In the genomic region with DNA sequence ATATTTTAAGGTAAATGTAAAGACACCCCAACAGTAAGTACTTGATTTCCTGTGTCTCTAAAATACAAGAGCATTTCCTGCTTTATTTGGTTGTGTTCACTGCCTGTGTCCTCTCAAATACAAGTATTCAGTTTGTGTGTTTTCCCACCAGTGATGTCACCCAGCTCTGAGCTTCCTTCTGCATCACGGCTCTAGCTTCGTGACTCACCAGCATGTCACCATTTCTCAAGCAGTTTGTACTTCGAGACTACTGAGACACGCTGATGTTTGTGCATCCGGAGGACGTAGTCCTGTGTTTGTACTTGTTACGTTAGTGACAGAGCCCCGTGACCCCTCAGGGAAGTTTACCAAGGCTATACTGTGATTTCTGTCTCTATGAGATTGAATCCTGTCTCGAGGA, we compare ENCODE assay signal across 33 mouse cellular contexts. TPM values are rescaled to one million over a fixed set of nuclear protein-coding genes. Genes with fewer than 3 reads are reported as not detected.
DNase-seq lines count a peak whose midpoint lies in the region; TF ChIP-seq lines count a peak whose summit lies in the region.
"Had no signal": no experiment of that assay in that cellular context is flagged by ENCODE, and none has a peak within 500 bp of the region (broad histone marks: within the 10 kb centered on the region; RNA-seq: fewer than 3 reads in every experiment).

No protein-coding gene starts in this region.

- intact Hi-C loops in heart, postnatal 10 days (cut with DNase I) = no loop called here
- intact Hi-C loops in left cerebral cortex, postnatal 25 days (cut with DNase I) = no loop called here

- peak overlapping the region; percentile 60 for H3K4me2 ChIP-seq in myocyte (ENCODE audit: low read depth)
- H3K4me2 ChIP-seq: forebrain, embryonic 12.5 days; heart, embryonic 15.5 days; hindbrain, embryonic 13.5 days; limb, embryonic 13.5 days; liver, embryonic 11.5 days; neural tube, embryonic 15.5 days; stomach, embryonic 15.5 days had no signal

- H3K4me3 ChIP-seq in myocyte = no peak overlapping the region
- H3K4me3 ChIP-seq: erythroblast, embryonic 14.5 days; forebrain, embryonic 12.5 days; heart, embryonic 10.5 days; heart, embryonic 15.5 days; hindbrain, embryonic 13.5 days; left cerebral cortex, adult 2 months; limb, embryonic 13.5 days; neural tube, embryonic 15.5 days; stomach, embryonic 15.5 days had no signal

- no peaks in the 10 kb centered on the region for H3K79me2 ChIP-seq in myocyte (ENCODE audit: control insufficient read depth, insufficient read depth)

- DNase-seq in heart, adult 11 months = peak; percentile 12
- DNase-seq in heart, postnatal 10 days = no peak
- peak; percentile 44 for DNase-seq in 416B (ENCODE audit: low read depth)
- peak; percentile 42 for DNase-seq in adrenal gland, postnatal 14 days
- DNase-seq in left cerebral cortex, postnatal 25 days (ENCODE audit: low spot score in 2 of 2) = no peak
- no peak for DNase-seq in layer of hippocampus, postnatal 36 days
- DNase-seq: cerebellum, adult 18-20 months; cerebellum, postnatal 14 days; forebrain, postnatal 0 days; gastrocnemius, postnatal 14 days; heart, postnatal 36 days; kidney, adult 8-10 months; kidney, postnatal 14 days; layer of hippocampus, adult 9-11 months; lung, postnatal 10 days; midbrain, embryonic 14.5 days; retina, postnatal 1 day; right cerebral cortex, postnatal 14 days had no signal

- no peaks in the 10 kb centered on the region for H3K36me3 ChIP-seq in myocyte (ENCODE audit: control insufficient read depth, insufficient read depth)
- H3K36me3 ChIP-seq: forebrain, embryonic 12.5 days; heart, embryonic 15.5 days; hindbrain, embryonic 13.5 days; limb, embryonic 13.5 days; neural tube, embryonic 15.5 days; stomach, embryonic 15.5 days had no signal

- no peaks in the 10 kb centered on the region for H3K27me3 ChIP-seq in myocyte (ENCODE audit: control insufficient read depth, insufficient read depth, insufficient read length)
- H3K27me3 ChIP-seq: forebrain, embryonic 12.5 days; heart, embryonic 15.5 days; hindbrain, embryonic 13.5 days; limb, embryonic 13.5 days; neural tube, embryonic 15.5 days; stomach, embryonic 15.5 days had no signal

- no peak for TF ChIP-seq POLR2A in myocyte (IDR thresholded peaks at IDR 0.05; ENCODE audit: insufficient read length, low read depth)

- no peak overlapping the region for H3ac ChIP-seq in myocyte (ENCODE audit: control insufficient read depth, insufficient read length)

TF ChIP-seq in myocyte, 11 proteins besides CTCF, POLR2A, EP300 and RAD21:
- no peak for TF ChIP-seq CEBPB (IDR thresholded peaks at IDR 0.05; ENCODE audit: insufficient read depth, poor library complexity, severe bottlenecking)
- no peak for TF ChIP-seq REST (IDR thresholded peaks at IDR 0.05; ENCODE audit: insufficient read depth, insufficient read length)
- no peak for TF ChIP-seq USF1 (IDR thresholded peaks at IDR 0.05; ENCODE audit: low read depth)
- no peak for TF ChIP-seq TCF12 (IDR thresholded peaks at IDR 0.05; ENCODE audit: insufficient read depth, poor library complexity, severe bottlenecking)
- TF ChIP-seq MYOD1 (IDR thresholded peaks at IDR 0.05; ENCODE audit: control insufficient read depth in 1 of 3, insufficient read length in 2 of 3, low read depth in 2 of 3) = no peak

RNA-seq across cellular contexts. Expression of a gene that starts 13.1 kb away (rescaled TPM):
- 10 to 100 TPM; 57.7 to 70.6 TPM for total RNA-seq in heart, postnatal 10 days (2021)
- 25.9 and 27.8 TPM in 2 replicates for total RNA-seq in adrenal gland, postnatal 14 days (2021)
- 1.1 TPM for polyA plus RNA-seq in myocyte (2012; fragmentation: generic; extraction: Trizol)
- 1 to 10 TPM; 4.0 to 4.1 TPM for total RNA-seq in left cerebral cortex, postnatal 25 days (2021)
- total RNA-seq in layer of hippocampus, postnatal 36 days (2021) = 1 to 10 TPM; 4.5 to 4.8 TPM
- total RNA-seq: granulocyte monocyte progenitor cell, adult 5-6 weeks; MEL; monocyte, adult 5-6 weeks had no signal
- polyA plus RNA-seq: activated CD4-positive, CD25-positive, alpha-beta regulatory T cell, adult 4 months; erythroblast, embryonic 14.5 days had no signal

Comparison
In these comparisons a context has a peak if more than half of its experiments do, and no peak if none do; other contexts are left out.
1. DNase-seq: peak in heart, adult 11 months (single experiment), 416B (single experiment) and adrenal gland, postnatal 14 days (single experiment); none in heart, postnatal 10 days (0 of 2), left cerebral cortex, postnatal 25 days (0 of 2) and layer of hippocampus, postnatal 36 days (0 of 2).